Comparison of ENCODE assay signal across 8 mouse cellular contexts in genomic region chr1:182409401-182410173, GRCm38 (mm10). TPM values are rescaled to one million over a fixed set of nuclear protein-coding genes. Genes with fewer than 3 reads are reported as not detected.
DNase-seq lines count a peak whose midpoint lies in the region; ATAC-seq and TF ChIP-seq lines count a peak whose summit lies in the region.

No protein-coding gene starts in this region.

- no peaks in the 10 kb centered on the region for H3K27me3 ChIP-seq in heart, adult 2 months (ENCODE audit: control insufficient read depth, insufficient read depth, low read length)
- no peaks in the 10 kb centered on the region for H3K27me3 ChIP-seq in embryonic facial prominence, embryonic 15.5 days
- H3K27me3 ChIP-seq in intestine, embryonic 15.5 days (replicated peaks) = no peaks in the 10 kb centered on the region

- H3K4me1 ChIP-seq in heart, adult 2 months (ENCODE audit: control insufficient read depth, insufficient read depth, low read length) = peaks cover 7% of the 10 kb centered on the region
- peaks cover 39% of the 10 kb centered on the region for H3K4me1 ChIP-seq in embryonic facial prominence, embryonic 15.5 days
- H3K4me1 ChIP-seq in intestine, embryonic 15.5 days (replicated peaks) = peaks cover 11% of the 10 kb centered on the region

- 3% methylated on average over 34 of the region's 34 CpGs for WGBS in heart, adult 2 months
- WGBS in embryonic facial prominence, embryonic 15.5 days = 1% methylated on average over 34 of the region's 34 CpGs
- WGBS in intestine, embryonic 15.5 days = 1% methylated on average over 34 of the region's 34 CpGs

- H3K79me2 ChIP-seq in heart, adult 2 months (replicated peaks; ENCODE audit: control insufficient read depth, insufficient read depth, low read length) = no peaks in the 10 kb centered on the region

- H3K9ac ChIP-seq in heart, adult 2 months (ENCODE audit: low read depth, low read length) = peak overlapping the region; percentile 97
- H3K9ac ChIP-seq in embryonic facial prominence, embryonic 15.5 days = peak overlapping the region; percentile 85
- H3K9ac ChIP-seq in intestine, embryonic 15.5 days = peak overlapping the region; percentile 94

- TF ChIP-seq CTCF in heart, adult 2 months (IDR thresholded peaks at IDR 0.05) = no peak

- no peaks in the 10 kb centered on the region for H3K9me3 ChIP-seq in embryonic facial prominence, embryonic 15.5 days (replicated peaks)
- H3K9me3 ChIP-seq in intestine, embryonic 15.5 days = no peaks in the 10 kb centered on the region

- ATAC-seq in embryonic facial prominence, embryonic 15.5 days (ENCODE audit: insufficient number of reproducible peaks, low FRiP score, low TSS enrichment, low read depth) = peak; percentile 61
- peak; percentile 72 for ATAC-seq in intestine, embryonic 15.5 days

- TF ChIP-seq EP300 in heart, adult 2 months (IDR thresholded peaks at IDR 0.05; ENCODE audit: insufficient read depth, low read depth, low read length) = no peak

- DNase-seq in heart, adult 2 months = no peak
- no peak for DNase-seq in heart, adult 8-10 months (ENCODE audit: low spot score)
- DNase-seq in ZHBTc4 (ENCODE audit: low read depth, low spot score) = peak; percentile 6
- peak; percentile 28 for DNase-seq in lung, postnatal 10 days
- peak; percentile 12 to 35 for DNase-seq in spleen, postnatal 14 days (ENCODE audit: low spot score in 2 of 2)
- DNase-seq in Muller cell, postnatal 12 days (ENCODE audit: inconsistent ontology term) = no peak

- peaks cover 7% of the 10 kb centered on the region for H3K36me3 ChIP-seq in heart, adult 2 months (ENCODE audit: control insufficient read depth, insufficient read depth, low read length)
- H3K36me3 ChIP-seq in embryonic facial prominence, embryonic 15.5 days = no peaks in the 10 kb centered on the region
- no peaks in the 10 kb centered on the region for H3K36me3 ChIP-seq in intestine, embryonic 15.5 days

- no peak for TF ChIP-seq POLR2A in heart, adult 2 months (IDR thresholded peaks at IDR 0.05; ENCODE audit: insufficient read depth, low read depth, low read length)

- H3K4me3 ChIP-seq in heart, adult 2 months = peak overlapping the region; percentile 75
- H3K4me3 ChIP-seq in embryonic facial prominence, embryonic 15.5 days (replicated peaks) = peak overlapping the region; percentile 72
- H3K4me3 ChIP-seq in intestine, embryonic 15.5 days (replicated peaks) = peak overlapping the region; percentile 90

- peak overlapping the region; percentile 97 for H3K27ac ChIP-seq in heart, adult 2 months
- H3K27ac ChIP-seq in embryonic facial prominence, embryonic 15.5 days (replicated peaks) = peak overlapping the region; percentile 93
- peak overlapping the region; percentile 94 for H3K27ac ChIP-seq in intestine, embryonic 15.5 days

- intact Hi-C loops in heart, adult 2 months (cut with DNase I) = loop anchor here (2.0 to 10.0 kb wide), 2 partner anchors 33 to 125 kb away; partner anchors contain the start of gene Degs1

- H3K4me2 ChIP-seq in embryonic facial prominence, embryonic 15.5 days (replicated peaks) = peak overlapping the region; percentile 70
- peak overlapping the region; percentile 75 for H3K4me2 ChIP-seq in intestine, embryonic 15.5 days (replicated peaks)

RNA-seq across cellular contexts. Expression of gene Trp53bp2, which starts 0.6 kb away (rescaled TPM):
- 10 to 100 TPM in 1 of 2 experiments, 1 to 10 TPM in 1; 8.4 to 11.4 TPM for total RNA-seq in heart, adult 2 months (2021)
- 9.3 and 11.7 TPM in 2 replicates for polyA plus RNA-seq in heart, adult 2 months (2012; rRNA removed)
- 10 to 100 TPM in 2 of 4 experiments, 1 to 10 TPM in 2; 9.7 to 11.2 (median 10.5) TPM for total RNA-seq in heart, adult 8-10 months (2022)
- polyA plus RNA-seq in embryonic facial prominence, embryonic 15.5 days (2015; fragmentation: Nextera tagmentation; extraction: Ambion mirVana) = 23.8 and 25.1 TPM in 2 replicates
- 20.3 and 22.6 TPM in 2 replicates for polyA plus RNA-seq in intestine, embryonic 15.5 days (2015; fragmentation: Nextera tagmentation; extraction: Ambion mirVana)

Comparison
In these comparisons a context has a peak if more than half of its experiments do, and no peak if none do; other contexts are left out.
1. DNase-seq: peak in ZHBTc4 (single experiment), lung, postnatal 10 days (single experiment) and spleen, postnatal 14 days (2 of 2); none in heart, adult 2 months (0 of 2), heart, adult 8-10 months (single experiment) and Muller cell, postnatal 12 days (single experiment).
2. Peak in every context shown above with its lines, with median percentiles within 50 percentile points of each other: H3K27ac ChIP-seq, H3K4me3 ChIP-seq and H3K9ac ChIP-seq.